Mouse (Mus musculus): ENCODE data around the gene Syce2. TPM values are rescaled to one million over a fixed set of nuclear protein-coding genes. Genes with fewer than 3 reads are reported as not detected.
A peak's percentile ranks its signal among the peaks of the same experiment; 100 is the strongest.

Gene Syce2
- polyA plus RNA-seq, 1 experiment from 2014 or later: 71.5 TPM

- peak; percentile 54 for DNase-seq (ENCODE audit: low spot score)
- WGBS: 17% methylated on average over 23 of the region's 23 CpGs
- Histone ChIP-seq H3K27ac (ENCODE audit: low read depth, low read length) (peak overlapping the region; percentile 89), H3K27me3 (replicated peaks; ENCODE audit: control insufficient read depth, insufficient read depth, low read length) (no peaks in the 10 kb centered on the region), H3K9ac (ENCODE audit: low read length) (peak overlapping the region; percentile 93), H3K36me3 (ENCODE audit: control insufficient read depth, insufficient read depth, low read length) (peaks cover 9% of the 10 kb centered on the region; the same call in 1 of the 2 replicates), H3K4me1 (ENCODE audit: control insufficient read depth, insufficient read depth, low read length) (peaks cover 28% of the 10 kb centered on the region), H3K4me3 (ENCODE audit: low read depth, low read length) (peak overlapping the region; percentile 83), H3K4me2 (ENCODE audit: low read length) (peak overlapping the region; percentile 80), H3K9me3 (replicated peaks; ENCODE audit: control insufficient read depth, low read length) (no peaks in the 10 kb centered on the region)
- ATAC-seq: peak; percentile 40
These were observed 64.4 kb downstream of the Syce2 start for GRCm38 (mm10) chr8:84936041-84936961.

GRCm38 (mm10) chr8:84936962-84937546 is 65.1 kb downstream of the Syce2 start, which contains the start of gene Mast1:
Gene Mast1 (minus strand): TSS chr8:84937359.
- Histone ChIP-seq H3K9ac (ENCODE audit: low read length) (peak within 1 kb of the TSS; percentile 93), H3K27ac (ENCODE audit: low read depth, low read length) (peak within 1 kb of the TSS; percentile 89), H3K9me3 (replicated peaks; ENCODE audit: control insufficient read depth, low read length) (no peaks in the 10 kb centered on the region), H3K27me3 (replicated peaks; ENCODE audit: control insufficient read depth, insufficient read depth, low read length) (no peaks in the 10 kb centered on the region), H3K4me2 (ENCODE audit: low read length) (peak within 1 kb of the TSS; percentile 80), H3K4me3 (ENCODE audit: low read depth, low read length) (peak within 1 kb of the TSS; percentile 83), H3K36me3 (ENCODE audit: control insufficient read depth, insufficient read depth, low read length) (peaks cover 5% of the 10 kb centered on the region; the same call in 1 of the 2 replicates), H3K4me1 (ENCODE audit: control insufficient read depth, insufficient read depth, low read length) (peaks cover 28% of the 10 kb centered on the region)
- ATAC-seq: peak; percentile 73
- peak; percentile 84 for DNase-seq (ENCODE audit: low spot score)
- 1% methylated on average over 42 of the region's 50 CpGs for WGBS

Small RNA genes within 50 kb of the gene (microRNA-seq; reads per million reads assigned to microRNA genes)
- gene Gm24197 (not detected), gene Mir7069 (3.3 reads per million, percentile 18 among the genes with 10 or more reads in this experiment)

Other genes starting within 250 kb of the Syce2 start
- gene Ier2, start 209.3 kb upstream of the Syce2 start, polyA plus RNA-seq (2014; fragmentation: Nextera tagmentation; extraction: Ambion mirVana): 26.5 and 29.3 TPM in 2 replicates
- 47.8 and 52.3 TPM in 2 replicates for gene Trmt1, start 185.8 kb upstream of the Syce2 start, polyA plus RNA-seq (2014; fragmentation: Nextera tagmentation; extraction: Ambion mirVana)
- 17.0 and 17.6 TPM in 2 replicates for gene Nacc1, start 184.2 kb upstream of the Syce2 start, polyA plus RNA-seq (2014; fragmentation: Nextera tagmentation; extraction: Ambion mirVana)
- gene Lyl1, start 170.7 kb upstream of the Syce2 start, polyA plus RNA-seq (2014; fragmentation: Nextera tagmentation; extraction: Ambion mirVana): 2.9 and 3.8 TPM in 2 replicates
- 1.5 and 1.7 TPM in 2 replicates for gene G430095P16Rik, start 149.1 kb upstream of the Syce2 start, polyA plus RNA-seq (2014; fragmentation: Nextera tagmentation; extraction: Ambion mirVana)
- 237 and 318 TPM in 2 replicates for gene Nfix, start 71.8 kb upstream of the Syce2 start, polyA plus RNA-seq (2014; fragmentation: Nextera tagmentation; extraction: Ambion mirVana)
- 8.6 and 9.4 TPM in 2 replicates for gene Dand5, start 49.3 kb upstream of the Syce2 start, polyA plus RNA-seq (2014; fragmentation: Nextera tagmentation; extraction: Ambion mirVana)
- 35.2 and 41.3 TPM in 2 replicates for gene Gadd45gip1, start 40.6 kb upstream of the Syce2 start, polyA plus RNA-seq (2014; fragmentation: Nextera tagmentation; extraction: Ambion mirVana)
- 87.3 and 88.1 TPM in 2 replicates for gene Rad23a, start 31.4 kb upstream of the Syce2 start, polyA plus RNA-seq (2014; fragmentation: Nextera tagmentation; extraction: Ambion mirVana)
- 514 and 606 TPM in 2 replicates for gene Calr, start 25.2 kb upstream of the Syce2 start, polyA plus RNA-seq (2014; fragmentation: Nextera tagmentation; extraction: Ambion mirVana)
- 92.3 and 102 TPM in 2 replicates for gene Farsa, start 15.1 kb upstream of the Syce2 start, polyA plus RNA-seq (2014; fragmentation: Nextera tagmentation; extraction: Ambion mirVana)
- gene Gcdh, start 21.8 kb downstream of the Syce2 start, polyA plus RNA-seq (2014; fragmentation: Nextera tagmentation; extraction: Ambion mirVana): 27.1 and 30.0 TPM in 2 replicates
- 0.74 and 0.99 TPM in 2 replicates for gene Klf1, start 29.8 kb downstream of the Syce2 start, polyA plus RNA-seq (2014; fragmentation: Nextera tagmentation; extraction: Ambion mirVana)
- gene Dnase2a, start 36.4 kb downstream of the Syce2 start, polyA plus RNA-seq (2014; fragmentation: Nextera tagmentation; extraction: Ambion mirVana): 4.8 and 5.5 TPM in 2 replicates
- 24.5 and 40.2 TPM in 2 replicates for gene Mast1, start 65.2 kb downstream of the Syce2 start, polyA plus RNA-seq (2014; fragmentation: Nextera tagmentation; extraction: Ambion mirVana)
- gene Rtbdn, start 74.9 kb downstream of the Syce2 start, polyA plus RNA-seq (2014; fragmentation: Nextera tagmentation; extraction: Ambion mirVana): 0.47 and 0.73 TPM in 2 replicates
- not detected in 2 replicates for gene Gm49661, start 97.3 kb downstream of the Syce2 start, polyA plus RNA-seq (2014; fragmentation: Nextera tagmentation; extraction: Ambion mirVana)
- 1,735 and 2,101 TPM in 2 replicates for gene Prdx2, start 97.5 kb downstream of the Syce2 start, polyA plus RNA-seq (2014; fragmentation: Nextera tagmentation; extraction: Ambion mirVana)
- gene Rnaseh2a, start 97.7 kb downstream of the Syce2 start, polyA plus RNA-seq (2014; fragmentation: Nextera tagmentation; extraction: Ambion mirVana): 93.3 and 111 TPM in 2 replicates
- gene Junb, start 106.6 kb downstream of the Syce2 start, polyA plus RNA-seq (2014; fragmentation: Nextera tagmentation; extraction: Ambion mirVana): 5.0 and 6.5 TPM in 2 replicates
- 13.0 and 20.3 TPM in 2 replicates for gene Hook2, start 118.5 kb downstream of the Syce2 start, polyA plus RNA-seq (2014; fragmentation: Nextera tagmentation; extraction: Ambion mirVana)
- gene Best2, start 142.4 kb downstream of the Syce2 start, polyA plus RNA-seq (2014; fragmentation: Nextera tagmentation; extraction: Ambion mirVana): not detected in 2 replicates
- gene Asna1, start 153.2 kb downstream of the Syce2 start, polyA plus RNA-seq (2014; fragmentation: Nextera tagmentation; extraction: Ambion mirVana): 166 and 178 TPM in 2 replicates
- gene Trir, start 154.7 kb downstream of the Syce2 start, polyA plus RNA-seq (2014; fragmentation: Nextera tagmentation; extraction: Ambion mirVana): 166 and 169 TPM in 2 replicates
- gene Tnpo2, start 164.8 kb downstream of the Syce2 start, polyA plus RNA-seq (2014; fragmentation: Nextera tagmentation; extraction: Ambion mirVana): 27.8 and 36.8 TPM in 2 replicates
- 46.5 and 56.2 TPM in 2 replicates for gene Fbxw9, start 187.9 kb downstream of the Syce2 start, polyA plus RNA-seq (2014; fragmentation: Nextera tagmentation; extraction: Ambion mirVana)
- 0.88 TPM in 1 of 2 replicates, not detected in the other for gene Gm5741, start 195.9 kb downstream of the Syce2 start, polyA plus RNA-seq (2014; fragmentation: Nextera tagmentation; extraction: Ambion mirVana)
- 83.4 and 85.3 TPM in 2 replicates for gene Dhps, start 199.6 kb downstream of the Syce2 start, polyA plus RNA-seq (2014; fragmentation: Nextera tagmentation; extraction: Ambion mirVana)
- gene Wdr83os, start 208.6 kb downstream of the Syce2 start, polyA plus RNA-seq (2014; fragmentation: Nextera tagmentation; extraction: Ambion mirVana): 147 and 170 TPM in 2 replicates
- gene Wdr83, start 209.2 kb downstream of the Syce2 start, polyA plus RNA-seq (2014; fragmentation: Nextera tagmentation; extraction: Ambion mirVana): 49.7 and 50.1 TPM in 2 replicates
- 10.8 and 14.5 TPM in 2 replicates for gene Man2b1, start 211.2 kb downstream of the Syce2 start, polyA plus RNA-seq (2014; fragmentation: Nextera tagmentation; extraction: Ambion mirVana)

All from forebrain, embryonic 14.5 days (tissue).